Mouse (Mus musculus): ENCODE results near the gene Wnt11. TPM values are rescaled to one million over a fixed set of nuclear protein-coding genes. Genes with fewer than 3 reads are reported as not detected.

Gene Wnt11
- polyA plus RNA-seq, 1 experiment: not detected

GRCm38 (mm10) chr7:98897323-98897722 is 62.4 kb downstream of the Wnt11 start:
- WGBS: 93% methylated on average over 8 of the region's 8 CpGs
- Histone ChIP-seq H3K4me3 (ENCODE audit: insufficient read depth, low read depth, low read length) (no peak overlapping the region), H3K27ac (ENCODE audit: insufficient read depth, low read depth, low read length) (no peak overlapping the region), H3K4me1 (ENCODE audit: control insufficient read depth, insufficient read depth, low read length) (peaks cover 3% of the 10 kb centered on the region; the same call in 1 of the 2 replicates)
- TF ChIP-seq CTCF (IDR thresholded peaks at IDR 0.05; ENCODE audit: insufficient read depth, low read depth, low read length) (no peak), POLR2A (IDR thresholded peaks at IDR 0.05; ENCODE audit: insufficient read depth, low read depth, low read length) (no peak)

- Histone ChIP-seq H3K27ac (ENCODE audit: insufficient read depth, low read depth, low read length) (no peak overlapping the region), H3K4me3 (ENCODE audit: insufficient read depth, low read depth, low read length) (no peak overlapping the region), H3K4me1 (ENCODE audit: control insufficient read depth, insufficient read depth, low read length) (peaks cover 7% of the 10 kb centered on the region)
- 81% methylated on average over 4 of the region's 4 CpGs for WGBS
- no peak for TF ChIP-seq POLR2A (IDR thresholded peaks at IDR 0.05; ENCODE audit: insufficient read depth, low read depth, low read length)
These were observed 64.9 kb downstream of the Wnt11 start for GRCm38 (mm10) chr7:98899815-98900214.

GRCm38 (mm10) chr7:98901120-98901519 is 66.2 kb downstream of the Wnt11 start:
- TF ChIP-seq POLR2A (IDR thresholded peaks at IDR 0.05; ENCODE audit: insufficient read depth, low read depth, low read length) (no peak), CTCF (IDR thresholded peaks at IDR 0.05; ENCODE audit: insufficient read depth, low read depth, low read length) (peak; percentile 54; the same call in 1 of the 2 replicates)
- no peak overlapping the region for H3K4me3 ChIP-seq (ENCODE audit: insufficient read depth, low read depth, low read length)
- WGBS: 98% methylated on average over 1 of the region's 1 CpGs
- no peak overlapping the region for H3K27ac ChIP-seq (ENCODE audit: insufficient read depth, low read depth, low read length)
- peaks cover 12% of the 10 kb centered on the region for H3K4me1 ChIP-seq (ENCODE audit: control insufficient read depth, insufficient read depth, low read length)

GRCm38 (mm10) chr7:98903884-98904283 is 69.0 kb downstream of the Wnt11 start:
- H3K4me1 ChIP-seq (ENCODE audit: control insufficient read depth, insufficient read depth, low read length): peaks cover 14% of the 10 kb centered on the region
- WGBS: 75% methylated on average over 5 of the region's 5 CpGs
- no peak overlapping the region for H3K4me3 ChIP-seq (ENCODE audit: insufficient read depth, low read depth, low read length)
- H3K27ac ChIP-seq (ENCODE audit: insufficient read depth, low read depth, low read length): no peak overlapping the region
- TF ChIP-seq CTCF (IDR thresholded peaks at IDR 0.05; ENCODE audit: insufficient read depth, low read depth, low read length): no peak
- TF ChIP-seq POLR2A (IDR thresholded peaks at IDR 0.05; ENCODE audit: insufficient read depth, low read depth, low read length): no peak

Other genes with a start within 250 kb of the Wnt11 start
- gene Emsy, start 178.3 kb upstream of the Wnt11 start, polyA plus RNA-seq (2012; ENCODE audit: insufficient read depth, insufficient read length, low replicate concordance, missing spikeins): not detected in 2 replicates
- not detected in 2 replicates for gene Thap12, start 132.0 kb upstream of the Wnt11 start, polyA plus RNA-seq (2012; ENCODE audit: insufficient read depth, insufficient read length, low replicate concordance, missing spikeins)

All from olfactory bulb, adult 2 months (tissue).